Mouse (Mus musculus): ENCODE measurements at regions not wholly inside any gene's neighbourhood (a gene's known extent, or its start where the extent isn't known, plus 50 kb on each side); places are given as distances from the start of the nearest gene placed in this dataset.

- TF ChIP-seq CTCF (IDR thresholded peaks at IDR 0.05; ENCODE audit: low read depth, low read length) (no peak), POLR2A (IDR thresholded peaks at IDR 0.05; ENCODE audit: borderline replicate concordance, low read depth, low read length) (no peak)
Measured at GRCm38 (mm10) chr6:4396808-4397207, 107.8 kb upstream of the Col1a2 start.
